Mouse (Mus musculus): ENCODE results near the gene Tango2.

Tango2 gene

GRCm38 (mm10) chr16:18347931-18348600 is at the start of gene Tango2, which contains the start of gene Arvcf:
TSS of gene Tango2 (minus strand) at chr16:18348103.
TSS of gene Arvcf (plus strand) at chr16:18348182.
- in situ Hi-C loops (cut with MboI; ENCODE audit: unreplicated experiment in 2 of 2): no loop called here

- in situ Hi-C loops (cut with MboI; ENCODE audit: unreplicated experiment in 2 of 2): no loop called here
Measured at GRCm38 (mm10) chr16:18396791-18397621, 49.1 kb upstream of the Tango2 start.

GRCm38 (mm10) chr16:18396201-18396600 is 48.3 kb upstream of the Tango2 start:
- in situ Hi-C loops (cut with MboI; ENCODE audit: unreplicated experiment in 2 of 2): no loop called here

- in situ Hi-C loops (cut with MboI; ENCODE audit: unreplicated experiment in 2 of 2): no loop called here
Measured at GRCm38 (mm10) chr16:18395620-18396036, 47.7 kb upstream of the Tango2 start.

- in situ Hi-C loops (cut with MboI; ENCODE audit: unreplicated experiment in 2 of 2): no loop called here
Measured at GRCm38 (mm10) chr16:18394777-18395619, 47.1 kb upstream of the Tango2 start.

- in situ Hi-C loops (cut with MboI; ENCODE audit: unreplicated experiment in 2 of 2): no loop called here
Measured at GRCm38 (mm10) chr16:18394056-18394455, 46.2 kb upstream of the Tango2 start.

GRCm38 (mm10) chr16:18393595-18393994 is 45.7 kb upstream of the Tango2 start:
- in situ Hi-C loops (cut with MboI; ENCODE audit: unreplicated experiment in 2 of 2): no loop called here

- in situ Hi-C loops (cut with MboI; ENCODE audit: unreplicated experiment in 2 of 2): no loop called here
Measured at GRCm38 (mm10) chr16:18392469-18393426, 44.8 kb upstream of the Tango2 start.

- in situ Hi-C loops (cut with MboI; ENCODE audit: unreplicated experiment in 2 of 2): no loop called here
Measured at GRCm38 (mm10) chr16:18391728-18392127, 43.8 kb upstream of the Tango2 start.

- in situ Hi-C loops (cut with MboI; ENCODE audit: unreplicated experiment in 2 of 2): no loop called here
Measured at GRCm38 (mm10) chr16:18391127-18391526, 43.2 kb upstream of the Tango2 start.

GRCm38 (mm10) chr16:18390399-18390798 is 42.5 kb upstream of the Tango2 start:
- in situ Hi-C loops (cut with MboI; ENCODE audit: unreplicated experiment in 2 of 2): no loop called here

- in situ Hi-C loops (cut with MboI; ENCODE audit: unreplicated experiment in 2 of 2): no loop called here
Measured at GRCm38 (mm10) chr16:18388583-18389435, 40.9 kb upstream of the Tango2 start.

GRCm38 (mm10) chr16:18387704-18388582 is 40.0 kb upstream of the Tango2 start:
- in situ Hi-C loops (cut with MboI; ENCODE audit: unreplicated experiment in 2 of 2): no loop called here

GRCm38 (mm10) chr16:18386972-18387371 is 39.1 kb upstream of the Tango2 start:
- in situ Hi-C loops (cut with MboI; ENCODE audit: unreplicated experiment in 2 of 2): no loop called here

- in situ Hi-C loops (cut with MboI; ENCODE audit: unreplicated experiment in 2 of 2): no loop called here
Measured at GRCm38 (mm10) chr16:18386451-18386850, 38.5 kb upstream of the Tango2 start.

GRCm38 (mm10) chr16:18385411-18385810 is 37.5 kb upstream of the Tango2 start:
- in situ Hi-C loops (cut with MboI; ENCODE audit: unreplicated experiment in 2 of 2): no loop called here

GRCm38 (mm10) chr16:18384659-18385058 is 36.8 kb upstream of the Tango2 start:
- in situ Hi-C loops (cut with MboI; ENCODE audit: unreplicated experiment in 2 of 2): no loop called here

GRCm38 (mm10) chr16:18384211-18384610 is 36.3 kb upstream of the Tango2 start:
- in situ Hi-C loops (cut with MboI; ENCODE audit: unreplicated experiment in 2 of 2): no loop called here

Measured in v-Abl transformed pro-B cells (cell line).